Mouse (Mus musculus) G1E (cell line): ENCODE results near the gene Bcar3.

Experiments
- CTCF ChIP-seq: IDR thresholded peaks from 2 replicates; pipeline ENCODE4 v1.5.1; 2012; ENCODE audit warnings: low read depth, low read length, inconsistent platforms, mixed read lengths
- GATA1 ChIP-seq: IDR thresholded peaks from 2 replicates; pipeline ENCODE4 v1.6.1; 2012; ENCODE audit warnings: borderline replicate concordance, low read length, inconsistent platforms, mixed read lengths
- GATA2 ChIP-seq: IDR thresholded peaks from 2 replicates; pipeline ENCODE4 v1.6.1; 2012; ENCODE audit warnings: low read depth, low read length, inconsistent platforms, borderline replicate concordance
- POLR2AphosphoS5 ChIP-seq: IDR thresholded peaks from 2 replicates; pipeline ENCODE4 v1.6.1; 2012; ENCODE audit warnings: low read depth, low read length, inconsistent platforms; ENCODE audit not compliant: insufficient replicate concordance
- TAL1 ChIP-seq: conservative IDR thresholded peaks from 2 replicates; pipeline ENCODE4 v1.6.1; 2012; ENCODE audit warnings: low read depth, low read length, inconsistent platforms, mixed read lengths

DNA sequence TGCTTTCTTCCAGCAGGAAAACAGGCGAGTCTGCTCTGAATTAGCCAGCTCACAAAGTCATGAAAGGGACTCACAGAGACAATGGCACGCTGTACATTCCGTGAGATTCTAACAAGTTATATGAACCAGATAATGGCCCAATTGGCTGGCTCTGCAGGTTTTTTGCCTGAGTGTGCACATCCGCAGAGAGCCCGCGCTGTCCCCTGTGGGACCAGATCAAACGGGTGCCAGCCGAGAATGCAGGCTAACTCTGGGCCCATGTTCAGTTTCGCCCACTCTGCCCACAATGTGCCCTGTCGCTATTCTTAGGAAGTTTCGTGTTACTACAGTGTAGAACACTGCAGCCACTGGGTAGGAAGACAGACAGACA is 167.6 kb downstream of the Bcar3 start:
- TF ChIP-seq CTCF (no peak), GATA1 (no peak), TAL1 (no peak), GATA2 (no peak), POLR2AphosphoS5 (no peak)
